Mouse (Mus musculus) gastrocnemius, postnatal 10 days (tissue): ENCODE results near the gene Olfr166. TPM values are rescaled to one million over a fixed set of nuclear protein-coding genes. Genes with fewer than 3 reads are reported as not detected.
"Not testable (repeated sequence)": the region's sequence is repeated elsewhere in the genome, so short reads cannot be mapped to it uniquely, and the experiment has no call there.

Experiments
- DNase-seq: peaks from one replicate; pipeline ENCODE4 v3.0.0; 2021; ENCODE audit warnings: mixed read lengths
- long read RNA-seq, 2 experiments: library from polyadenylated mRNA; stranded (forward); transcript quantifications; one replicate each; pipeline ENCODE4 v2.0.0; 2021
- total RNA-seq, 2 experiments: library from RNA; stranded (reverse); gene quantifications; 2 replicates each; pipeline ENCODE4 v1.2.3; 2021

Gene Olfr166
- not detected for total RNA-seq
- long read RNA-seq, experiment 1: 0 reads
- long read RNA-seq, experiment 2: 0 reads

- no peak for DNase-seq
Measured at GRCm38 (mm10) chr16:19483394-19483793, at the start of gene Olfr166. TSS of gene Olfr166 (plus strand) at chr16:19483694.

GRCm38 (mm10) chr16:19458741-19459140 is 24.8 kb upstream of the Olfr166 start:
- DNase-seq: not testable (repeated sequence)

DNA sequence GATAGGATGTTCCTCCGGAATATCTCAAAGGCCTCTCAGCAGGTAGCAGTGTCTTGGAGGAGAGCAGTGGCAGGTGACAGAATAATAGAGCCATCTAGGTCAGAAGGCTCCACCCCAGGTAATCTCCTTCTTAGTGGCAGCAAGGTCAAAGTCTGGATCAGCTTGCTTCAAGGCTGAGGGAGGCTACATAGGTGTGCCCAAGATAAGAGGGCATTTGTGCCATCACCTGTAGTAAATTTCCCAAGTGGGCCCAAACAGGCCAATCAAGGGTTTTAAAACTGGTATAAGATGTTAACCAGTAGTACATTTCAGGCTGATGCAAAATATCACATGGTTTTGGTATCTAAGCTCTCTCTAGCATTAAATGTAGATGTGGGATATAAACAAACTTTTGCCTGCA is 19.1 kb upstream of the Olfr166 start:
- DNase-seq: no peak

DNA sequence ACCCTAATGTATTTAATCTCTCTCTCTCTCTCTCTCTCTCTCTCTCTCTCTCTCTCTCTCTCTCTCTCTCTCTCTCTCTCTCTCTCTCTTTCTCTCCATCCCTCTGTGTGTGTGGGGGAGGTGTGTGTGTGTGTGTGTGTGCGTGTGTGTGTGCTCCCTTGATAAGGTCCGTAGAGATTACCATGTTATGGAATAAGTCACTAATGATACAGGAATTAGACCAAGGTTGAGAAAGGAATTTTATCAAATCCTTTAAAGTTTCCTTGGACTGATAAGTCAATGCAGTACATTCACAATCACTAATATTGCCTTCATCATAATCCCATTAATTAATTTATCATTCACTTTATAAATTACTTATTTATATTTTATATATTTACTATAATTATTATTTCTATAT is 38.7 kb downstream of the Olfr166 start, which contains the start of gene Olfr167:
Gene Olfr167, minus strand, starts transcription at position 101 of the 400 bp plus-strand sequence.
- DNase-seq: no peak

DNA sequence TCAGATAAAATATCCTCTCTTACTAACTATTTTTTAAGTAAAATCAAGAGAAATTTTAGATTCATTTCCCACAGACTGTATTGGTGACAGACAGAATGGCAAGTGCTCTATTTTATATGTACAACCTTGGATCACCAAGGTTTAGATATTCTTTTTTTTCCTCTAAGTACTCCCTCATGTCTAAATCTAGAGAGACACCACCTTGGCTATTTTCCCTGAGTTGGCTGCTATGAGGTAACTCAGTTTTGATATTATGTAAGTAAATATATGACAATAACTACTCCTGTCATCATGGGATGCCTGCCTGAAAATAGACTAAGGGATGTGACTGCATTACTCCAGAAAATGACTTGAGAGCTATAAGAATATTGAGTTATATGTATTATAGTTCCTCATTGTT is 52.0 kb downstream of the Olfr166 start, which contains the start of gene Olfr168:
Gene Olfr168, minus strand, starts transcription at position 101 of the 400 bp plus-strand sequence.
- DNase-seq: no peak

Other genes with a start within 250 kb of the Olfr166 start
- gene Olfr164, start 169.6 kb upstream of the Olfr166 start, total RNA-seq: not detected
- not detected for gene Olfr165, start 60.6 kb upstream of the Olfr166 start, total RNA-seq
- gene Olfr167, start 38.6 kb downstream of the Olfr166 start, total RNA-seq: not detected
- not detected for gene Olfr168, start 51.9 kb downstream of the Olfr166 start, total RNA-seq
- not detected for gene Olfr169, start 88.1 kb downstream of the Olfr166 start, total RNA-seq
- gene Olfr170, start 128.2 kb downstream of the Olfr166 start, total RNA-seq: not detected
- not detected for gene Olfr171, start 146.2 kb downstream of the Olfr166 start, total RNA-seq
- gene Lamp3, start 222.7 kb downstream of the Olfr166 start, total RNA-seq: under 1 TPM in 1 of 2 experiments, not detected in 1; 0.09 TPM